Mouse (Mus musculus) olfactory bulb, adult 2 months (tissue): Measurements from ENCODE around the gene Foxred1. TPM values are rescaled to one million over a fixed set of nuclear protein-coding genes. Genes with fewer than 3 reads are reported as not detected.

Source experiments
- H3K27ac ChIP-seq: fragments of 200-500 bp; 2 replicates; pipeline ENCODE4 v1.5.1; 2012; ENCODE audit warnings: low read depth, low read length; ENCODE audit not compliant: insufficient read depth
- H3K4me1 ChIP-seq: fragments of 200-500 bp; 2 replicates; pipeline ENCODE4 v1.6.1; 2012; ENCODE audit warnings: low read length; ENCODE audit not compliant: control insufficient read depth, insufficient read depth
- H3K4me3 ChIP-seq: fragments of 200-500 bp; 2 replicates; pipeline ENCODE4 v1.5.1; 2012; ENCODE audit warnings: mild to moderate bottlenecking, low read depth, low read length, moderate library complexity; ENCODE audit not compliant: insufficient read depth
- CTCF ChIP-seq: fragments of 200-500 bp; IDR thresholded peaks from 2 replicates; pipeline ENCODE4 v1.5.1; 2012; ENCODE audit warnings: low read depth, mild to moderate bottlenecking, low read length, moderate library complexity; ENCODE audit not compliant: insufficient read depth
- POLR2A ChIP-seq: fragments of 200-500 bp; IDR thresholded peaks from 2 replicates; pipeline ENCODE4 v1.6.1; 2012; ENCODE audit warnings: mild to moderate bottlenecking, low read depth, low read length, moderate library complexity; ENCODE audit not compliant: insufficient read depth
- WGBS: fragments of 180-500 bp; shearing (Covaris S2); methylation state at CpG from one replicate; pipeline ENCODE4 v1.1.7; 2018; 5-methylcytosine and 5-hydroxymethylcytosine counted together
- polyA plus RNA-seq: library from polyadenylated mRNA; stranded (reverse); fragments of >200 nt; gene quantifications from 2 replicates; pipeline ENCODE4 v1.2.4, GENCODE M21; 2012; ENCODE audit warnings: low replicate concordance; ENCODE audit not compliant: missing spikeins, insufficient read depth, insufficient read length

Foxred1 gene
- polyA plus RNA-seq, 1 experiment: not detected

- H3K4me1 ChIP-seq: peaks cover 11% of the 10 kb centered on the region
- 94% methylated on average over 4 of the region's 4 CpGs for WGBS
These were observed 54.0 kb downstream of the Foxred1 start for GRCm38 (mm10) chr9:35156862-35157261.

GRCm38 (mm10) chr9:35156002-35156710 is 54.7 kb downstream of the Foxred1 start:
- no peak overlapping the region for H3K4me3 ChIP-seq
- WGBS: 78% methylated on average over 5 of the region's 5 CpGs
- H3K4me1 ChIP-seq: peaks cover 11% of the 10 kb centered on the region
- H3K27ac ChIP-seq: no peak overlapping the region
- TF ChIP-seq POLR2A: no peak
- no peak for TF ChIP-seq CTCF

More at GRCm38 (mm10) chr9:35156862-35157261, 54.0 kb downstream of the Foxred1 start:
- no peak overlapping the region for H3K27ac ChIP-seq
- no peak for TF ChIP-seq POLR2A
- no peak for TF ChIP-seq CTCF
- H3K4me3 ChIP-seq: no peak overlapping the region

Other genes starting within 250 kb of the Foxred1 start
- gene St3gal4, start 91.8 kb downstream of the Foxred1 start, polyA plus RNA-seq: not detected in 2 replicates
- not detected in 2 replicates for gene Dcps, start 35.0 kb downstream of the Foxred1 start, polyA plus RNA-seq
- not detected in 2 replicates for gene Srpr, start 10.9 kb downstream of the Foxred1 start, polyA plus RNA-seq
- not detected in 2 replicates for gene Tirap, start 10.8 kb downstream of the Foxred1 start, polyA plus RNA-seq
- not detected in 2 replicates for gene Fam118b, start 56.8 kb upstream of the Foxred1 start, polyA plus RNA-seq
- not detected in 2 replicates for gene Rpusd4, start 56.8 kb upstream of the Foxred1 start, polyA plus RNA-seq
- not detected in 2 replicates for gene Cdon, start 210.1 kb upstream of the Foxred1 start, polyA plus RNA-seq